Comparison of ENCODE assay signal across 8 mouse cellular contexts in the genomic region with DNA sequence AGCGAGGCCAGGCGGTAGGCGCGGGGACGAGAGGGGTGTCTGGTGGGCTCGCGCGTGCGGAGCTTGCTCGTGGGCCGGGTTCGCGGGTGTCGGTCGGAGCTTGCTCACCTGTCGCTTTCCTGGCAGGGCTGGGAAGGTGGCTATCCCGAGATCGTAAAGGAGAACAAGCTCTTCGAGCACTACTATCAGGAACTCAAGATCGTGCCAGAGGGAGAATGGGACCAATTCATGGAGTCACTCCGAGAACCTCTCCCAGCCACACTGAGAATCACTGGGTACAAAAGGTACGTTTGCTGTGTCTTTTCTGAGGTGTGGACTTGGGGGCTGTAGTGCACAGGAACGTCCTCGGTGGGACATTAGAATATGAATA. TPM values are rescaled to one million over a fixed set of nuclear protein-coding genes. Genes with fewer than 3 reads are reported as not detected.
DNase-seq lines count a peak whose midpoint lies in the region; ATAC-seq and TF ChIP-seq lines count a peak whose summit lies in the region.

No protein-coding gene starts in this region.

- no peaks in the 10 kb centered on the region for H3K9me3 ChIP-seq in heart, embryonic 14.5 days (ENCODE audit: control insufficient read depth, low read length)
- no peaks in the 10 kb centered on the region for H3K9me3 ChIP-seq in ES-E14 (ENCODE audit: control insufficient read depth, insufficient read depth, low read depth, low read length)
- no peaks in the 10 kb centered on the region for H3K9me3 ChIP-seq in forebrain, embryonic 14.5 days (replicated peaks; ENCODE audit: control insufficient read depth, low read length)

- H3K79me2 ChIP-seq in macrophage (ENCODE audit: inconsistent target) = peaks cover 23% of the 10 kb centered on the region

- peak overlapping the region in 1 of 2 experiments; percentile 43; a peak in 1 of 4 replicates for H3K27ac ChIP-seq in heart, embryonic 14.5 days (replicated peaks in 1 of 2; ENCODE audit: control insufficient read depth in 1 of 2, insufficient read depth in 1 of 2, low read depth in 2 of 2, low read length in 2 of 2)
- H3K27ac ChIP-seq in ES-E14 (ENCODE audit: insufficient read depth, low read depth, low read length, poor library complexity, severe bottlenecking) = peak overlapping the region; percentile 56; the same call in 1 of the 2 replicates
- H3K27ac ChIP-seq in forebrain, embryonic 14.5 days (ENCODE audit: low read depth, low read length) = 0 out of 2 replicates have a peak overlapping the region, but pooled peaks have one; percentile 54
- no peak overlapping the region for H3K27ac ChIP-seq in macrophage

- in situ Hi-C loops in ES-E14 (cut with MboI; ENCODE audit: low sequenced_read_pairs in 2 of 2, unreplicated experiment in 2 of 2) = no loop called here

- no peak for ATAC-seq in heart, embryonic 14.5 days (ENCODE audit: insufficient number of reproducible peaks, insufficient read depth, low FRiP score, low read depth)
- no peak for ATAC-seq in forebrain, embryonic 14.5 days
- ATAC-seq in frontal cortex, adult (ENCODE audit: low TSS enrichment) = no peak

- peaks cover 4% of the 10 kb centered on the region; the same call in 1 of the 2 replicates for H3K27me3 ChIP-seq in heart, embryonic 14.5 days (ENCODE audit: control insufficient read depth, insufficient read depth, low read length)
- no peaks in the 10 kb centered on the region for H3K27me3 ChIP-seq in forebrain, embryonic 14.5 days (replicated peaks; ENCODE audit: control insufficient read depth, insufficient read depth, low read length)

- H3K9ac ChIP-seq in heart, embryonic 14.5 days (ENCODE audit: low read length) = peak overlapping the region; percentile 80
- H3K9ac ChIP-seq in ES-E14 (ENCODE audit: insufficient read depth, low read depth, low read length, poor library complexity, severe bottlenecking) = peak overlapping the region; percentile 92
- H3K9ac ChIP-seq in forebrain, embryonic 14.5 days (ENCODE audit: low read length) = peak overlapping the region; percentile 77

- H3K4me1 ChIP-seq in heart, embryonic 14.5 days (ENCODE audit: control insufficient read depth in 2 of 2, insufficient read depth in 2 of 2, low read length in 2 of 2) = peaks cover 0 to 5% of the 10 kb centered on the region in 2 experiments; a peak in 1 of 4 replicates
- H3K4me1 ChIP-seq in ES-E14 (ENCODE audit: control insufficient read depth in 2 of 2, insufficient read depth in 2 of 2, low read length in 2 of 2, poor library complexity in 1 of 2) = peaks cover 0 to 6% of the 10 kb centered on the region in 2 experiments; a peak in 1 of 4 replicates
- H3K4me1 ChIP-seq in forebrain, embryonic 14.5 days (ENCODE audit: control insufficient read depth, insufficient read depth, low read length) = peaks cover 5% of the 10 kb centered on the region

- DNase-seq in heart, postnatal 10 days = no peak
- DNase-seq in ES-E14 (ENCODE audit: low read depth, low spot score) = no peak
- peak; percentile 13 for DNase-seq in forebrain, embryonic 14.5 days (ENCODE audit: low spot score)
- DNase-seq in thymus, postnatal 25 days = no peak
- no peak for DNase-seq in cerebellum, adult 11 months

- H3K4me3 ChIP-seq in heart, embryonic 14.5 days (ENCODE audit: control insufficient read depth in 1 of 2, insufficient read depth in 1 of 2, low read depth in 1 of 2, low read length in 2 of 2) = peak overlapping the region; percentile 78 to 92
- H3K4me3 ChIP-seq in ES-E14 (ENCODE audit: insufficient read depth in 1 of 2, low read depth in 1 of 2, low read length in 2 of 2, poor library complexity in 1 of 2, severe bottlenecking in 1 of 2) (peak overlapping the region; percentile 71 to 89), macrophage (ENCODE audit: inconsistent target) (peak overlapping the region; percentile 81)
- peak overlapping the region; percentile 96 for H3K4me3 ChIP-seq in forebrain, embryonic 14.5 days (ENCODE audit: low read depth, low read length)

- peak overlapping the region; percentile 94 for H3K4me2 ChIP-seq in heart, embryonic 14.5 days (ENCODE audit: low read length)
- H3K4me2 ChIP-seq in forebrain, embryonic 14.5 days (ENCODE audit: low read length) = peak overlapping the region; percentile 97

- WGBS in heart, embryonic 14.5 days = under 1% methylated on average over 24 of the region's 24 CpGs
- under 1% methylated on average over 24 of the region's 24 CpGs for whole genome bisulfite sequencing in forebrain, embryonic 14.5 days
- WGBS in macrophage (ENCODE audit: missing documents) = under 1% methylated on average over 24 of the region's 24 CpGs

- H3K36me3 ChIP-seq in heart, embryonic 14.5 days (ENCODE audit: control insufficient read depth, insufficient read depth, low read length) = peaks cover 43% of the 10 kb centered on the region
- H3K36me3 ChIP-seq in ES-E14 (ENCODE audit: control insufficient read depth, insufficient read depth, low read length, poor library complexity, severe bottlenecking) (peaks cover 32% of the 10 kb centered on the region), macrophage (ENCODE audit: inconsistent target) (peaks cover 31% of the 10 kb centered on the region)
- peaks cover 33% of the 10 kb centered on the region for H3K36me3 ChIP-seq in forebrain, embryonic 14.5 days (ENCODE audit: control insufficient read depth, insufficient read depth, low read length)

- intact Hi-C loops in heart, postnatal 10 days (cut with DNase I) = loop anchor here (5.0 kb wide), 3 partner anchors 60 to 105 kb away; partner anchors contain the start of genes Nsun2 and Tent4a

TF ChIP-seq in ES-E14, 5 proteins besides CTCF, POLR2A, EP300 and RAD21:
- TF ChIP-seq ZC3H11A (IDR thresholded peaks at IDR 0.05; ENCODE audit: borderline replicate concordance, low read depth, low read length) (no peak), CHD2 (IDR thresholded peaks at IDR 0.05; ENCODE audit: low read depth, low read length) (no peak), HCFC1 (IDR thresholded peaks at IDR 0.05; ENCODE audit: borderline replicate concordance, insufficient read depth, low read length) (no peak), MAFK (IDR thresholded peaks at IDR 0.05; ENCODE audit: insufficient read depth, low read depth, low read length) (no peak), ZNF384 (IDR thresholded peaks at IDR 0.05; ENCODE audit: low read depth, low read length) (no peak)

RNA-seq across cellular contexts. Expression of gene Srd5a1, which starts 0.9 kb away (rescaled TPM):
- polyA plus RNA-seq in heart, embryonic 14.5 days (2014; fragmentation: Nextera tagmentation; extraction: Ambion mirVana) = 6.5 and 8.7 TPM in 2 replicates
- 1 to 10 TPM; 2.4 to 2.5 TPM for total RNA-seq in heart, postnatal 10 days (2021)
- 11.5 and 13.5 TPM in 2 replicates for total RNA-seq in ES-E14 (2012; rRNA removed)
- 27.2 and 31.7 TPM in 2 replicates for polyA plus RNA-seq in forebrain, embryonic 14.5 days (2014; fragmentation: Nextera tagmentation; extraction: Ambion mirVana)
- total RNA-seq in macrophage (2018; cell fraction: chromatin; rRNA removed) = 1 to 10 TPM in 3 of 26 experiments, under 1 TPM in 12, not detected in 11; 0.21 to 1.5 (median 0.63) TPM
- 1 to 10 TPM in 4 of 26 experiments, under 1 TPM in 22; 0.38 to 1.1 (median 0.74) TPM for total RNA-seq in macrophage (2018; cell fraction: cytosol; rRNA removed)
- 1 to 10 TPM in 4 of 26 experiments, under 1 TPM in 18, not detected in 4; 0.18 to 1.3 (median 0.53) TPM for total RNA-seq in macrophage (2018; cell fraction: nucleus; rRNA removed)
- polyA plus RNA-seq in macrophage (2018) = 0.75 to 0.93 TPM (median 0.90 TPM) in 3 replicates
